9 mouse cellular contexts compared by ENCODE assay signal in the genomic region with DNA sequence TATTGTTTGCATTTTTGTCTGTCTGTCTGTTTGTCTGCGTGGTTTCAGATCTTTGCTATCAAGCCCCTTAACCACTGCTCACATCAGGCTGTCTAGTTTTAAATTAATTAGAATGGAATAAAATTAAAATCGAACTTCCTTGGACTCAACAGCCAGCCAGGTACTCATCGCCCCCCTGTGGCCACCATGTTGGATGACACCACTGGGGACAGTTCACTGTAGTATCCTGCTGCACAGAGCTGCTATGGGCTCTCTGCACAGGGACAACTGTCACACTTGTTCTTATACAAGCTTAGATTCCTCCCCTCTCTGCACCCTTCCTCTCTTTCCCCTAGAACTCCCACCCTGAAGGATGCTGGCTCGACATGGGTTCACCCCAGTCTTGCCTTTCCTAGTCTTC. TPM values are rescaled to one million over a fixed set of nuclear protein-coding genes. Genes with fewer than 3 reads are reported as not detected.
DNase-seq lines count a peak whose midpoint lies in the region; ATAC-seq lines count a peak whose summit lies in the region.
"Had no signal": no experiment of that assay in that cellular context is flagged by ENCODE, and none has a peak within 500 bp of the region (broad histone marks: within the 10 kb centered on the region; RNA-seq: fewer than 3 reads in every experiment).

No protein-coding gene starts in this region.

- H3K9ac ChIP-seq in forebrain, embryonic 12.5 days: no peak overlapping the region
- H3K9ac ChIP-seq: hindbrain, embryonic 15.5 days had no signal

- H3K4me1 ChIP-seq in forebrain, embryonic 12.5 days: no peaks in the 10 kb centered on the region
- H3K4me1 ChIP-seq in forebrain, embryonic 10.5 days: no peaks in the 10 kb centered on the region
- H3K4me1 ChIP-seq: hindbrain, embryonic 15.5 days had no signal

- no peak overlapping the region for H3K27ac ChIP-seq in forebrain, embryonic 12.5 days
- no peak overlapping the region for H3K27ac ChIP-seq in forebrain, embryonic 10.5 days
- H3K27ac ChIP-seq: hindbrain, embryonic 15.5 days had no signal

- no peak for DNase-seq in forebrain, embryonic 10.5 days (ENCODE audit: extremely low spot score, low spot score)
- peak; percentile 17 for DNase-seq in urinary bladder, postnatal 14 days (ENCODE audit: low spot score)
- DNase-seq in urinary bladder, postnatal 36 days (ENCODE audit: low spot score in 2 of 2): no peak
- DNase-seq in kidney, adult 9 months: peak; percentile 31
- DNase-seq in thymus, postnatal 14 days: peak; percentile 41
- DNase-seq in gastrocnemius, postnatal 4 days (ENCODE audit: low spot score in 2 of 2): no peak
- DNase-seq in layer of hippocampus, adult 8-10 months (ENCODE audit: low spot score in 2 of 2): no peak

- no peaks in the 10 kb centered on the region for H3K9me3 ChIP-seq in forebrain, embryonic 12.5 days
- no peaks in the 10 kb centered on the region for H3K9me3 ChIP-seq in forebrain, embryonic 10.5 days
- H3K9me3 ChIP-seq: hindbrain, embryonic 15.5 days had no signal

- H3K4me3 ChIP-seq in forebrain, embryonic 12.5 days (replicated peaks): no peak overlapping the region
- H3K4me3 ChIP-seq in forebrain, embryonic 10.5 days: no peak overlapping the region
- H3K4me3 ChIP-seq: hindbrain, embryonic 15.5 days had no signal

- 31% methylated on average over 4 of the region's 4 CpGs for WGBS in forebrain, embryonic 12.5 days
- WGBS in forebrain, embryonic 10.5 days: 35% methylated on average over 4 of the region's 4 CpGs

- 0 out of 2 replicates have a peak, but pooled peaks have one; percentile 44 for ATAC-seq in forebrain, embryonic 12.5 days (ENCODE audit: low FRiP score)

- no peaks in the 10 kb centered on the region for H3K27me3 ChIP-seq in forebrain, embryonic 12.5 days
- H3K27me3 ChIP-seq in forebrain, embryonic 10.5 days (ENCODE audit: poor library complexity, severe bottlenecking): peaks cover 10% of the 10 kb centered on the region
- H3K27me3 ChIP-seq: hindbrain, embryonic 15.5 days had no signal

- peaks cover 30% of the 10 kb centered on the region for H3K36me3 ChIP-seq in forebrain, embryonic 12.5 days (replicated peaks)
- H3K36me3 ChIP-seq in forebrain, embryonic 10.5 days (replicated peaks): peaks cover 35% of the 10 kb centered on the region

- no peak overlapping the region for H3K4me2 ChIP-seq in forebrain, embryonic 12.5 days
- H3K4me2 ChIP-seq: hindbrain, embryonic 15.5 days had no signal

RNA-seq across cellular contexts. Expression of a gene that starts 7.9 kb away (rescaled TPM):
- 7.7 and 8.0 TPM in 2 replicates for polyA plus RNA-seq in forebrain, embryonic 12.5 days (2016; fragmentation: Nextera tagmentation; extraction: Ambion mirVana)
- 1.4 TPM in 2 replicates for polyA plus RNA-seq in forebrain, embryonic 10.5 days (2016; fragmentation: Nextera tagmentation; extraction: Ambion mirVana)
- 1 to 10 TPM; 3.0 to 3.5 TPM for total RNA-seq in gastrocnemius, postnatal 4 days (2021)
- total RNA-seq in layer of hippocampus, adult 8-10 months (2022): 100 to 1,000 TPM; 568 to 623 (median 583) TPM

RNA-seq across cellular contexts. Expression of a gene that starts 11.2 kb away (rescaled TPM):
- polyA plus RNA-seq in forebrain, embryonic 12.5 days (2016; fragmentation: Nextera tagmentation; extraction: Ambion mirVana): 2.5 and 2.9 TPM in 2 replicates
- polyA plus RNA-seq in forebrain, embryonic 10.5 days (2016; fragmentation: Nextera tagmentation; extraction: Ambion mirVana): 2.5 and 2.9 TPM in 2 replicates
- 1 to 10 TPM; 3.9 to 4.7 TPM for total RNA-seq in gastrocnemius, postnatal 4 days (2021)
- 1 to 10 TPM; 3.6 to 4.2 (median 3.6) TPM for total RNA-seq in layer of hippocampus, adult 8-10 months (2022)

RNA-seq across cellular contexts. Expression of a gene that starts 56.7 kb away (rescaled TPM):
- polyA plus RNA-seq in forebrain, embryonic 12.5 days (2016; fragmentation: Nextera tagmentation; extraction: Ambion mirVana): not detected in 2 replicates
- 1.2 TPM in 1 of 2 replicates, not detected in the other for polyA plus RNA-seq in forebrain, embryonic 10.5 days (2016; fragmentation: Nextera tagmentation; extraction: Ambion mirVana)
- not detected for total RNA-seq in gastrocnemius, postnatal 4 days (2021)
- total RNA-seq in layer of hippocampus, adult 8-10 months (2022): not detected

Comparison
In these comparisons a context has a peak if more than half of its experiments do, and no peak if none do; other contexts are left out.
1. DNase-seq: peak in urinary bladder, postnatal 14 days (single experiment), kidney, adult 9 months (single experiment) and thymus, postnatal 14 days (single experiment); none in forebrain, embryonic 10.5 days (single experiment), urinary bladder, postnatal 36 days (0 of 2), gastrocnemius, postnatal 4 days (0 of 2) and layer of hippocampus, adult 8-10 months (0 of 2).
2. RNA of a gene that starts 7.9 kb away (total RNA-seq): 568 to 623 TPM in layer of hippocampus, adult 8-10 months; 3.0 to 3.5 TPM in gastrocnemius, postnatal 4 days; every median in the first group is over 100 times any median in the second.